Mouse (Mus musculus) ES-E14 (cell line): ENCODE data around the gene Gjb1. TPM values are rescaled to one million over a fixed set of nuclear protein-coding genes. Genes with fewer than 3 reads are reported as not detected.
"Not testable (repeated sequence)": the region's sequence is repeated elsewhere in the genome, so short reads cannot be mapped to it uniquely, and the experiment has no call there.

ENCODE experiments used
- DNase-seq: peaks from one replicate; pipeline ENCODE4 v3.0.0-alpha.2; 2013; ENCODE audit warnings: low read depth, low spot score
- H3K27ac ChIP-seq: 2 replicates; pipeline ENCODE4 v1.5.1; 2012; ENCODE audit warnings: low read depth, mild to moderate bottlenecking, low read length, moderate library complexity, mixed read lengths; ENCODE audit not compliant: poor library complexity, insufficient read depth, severe bottlenecking
- H3K36me3 ChIP-seq: 2 replicates; pipeline ENCODE4 v1.6.1; 2012; ENCODE audit warnings: mild to moderate bottlenecking, low read length, moderate library complexity, mixed read lengths; ENCODE audit not compliant: control insufficient read depth, poor library complexity, insufficient read depth, severe bottlenecking
- H3K4me1 ChIP-seq, 2 experiments: fragments of 150-350 bp in 1 of 2; sonication (generic) in 1 of 2; 2 replicates each; pipeline ENCODE4 v1.6.1; 2012; ENCODE audit warnings: low read length in 2 of 2, mild to moderate bottlenecking in 1 of 2, mixed read lengths in 1 of 2; ENCODE audit not compliant: control insufficient read depth in 2 of 2, insufficient read depth in 2 of 2, poor library complexity in 1 of 2
- H3K4me3 ChIP-seq, 2 experiments: fragments of 150-350 bp in 1 of 2; sonication (generic) in 1 of 2; 2 replicates each; pipeline ENCODE4 v1.5.1; 2012; ENCODE audit warnings: low read length in 2 of 2, low read depth in 1 of 2, mild to moderate bottlenecking in 1 of 2, mixed read lengths in 1 of 2; ENCODE audit not compliant: insufficient read depth in 1 of 2, poor library complexity in 1 of 2, severe bottlenecking in 1 of 2
- H3K9ac ChIP-seq: 2 replicates; pipeline ENCODE4 v1.6.1; 2012; ENCODE audit warnings: low read depth, mild to moderate bottlenecking, low read length, mixed read lengths; ENCODE audit not compliant: poor library complexity, insufficient read depth, severe bottlenecking
- H3K9me3 ChIP-seq: fragments of 150-350 bp; sonication (generic); 2 replicates; pipeline ENCODE4 v1.6.1; 2012; ENCODE audit warnings: low read depth, mild to moderate bottlenecking, low read length; ENCODE audit not compliant: control insufficient read depth, insufficient read depth
- CHD2 ChIP-seq: IDR thresholded peaks from 2 replicates; pipeline ENCODE4 v1.6.1; 2014; ENCODE audit warnings: mild to moderate bottlenecking, low read depth, low read length, inconsistent platforms
- HCFC1 ChIP-seq: IDR thresholded peaks from 2 replicates; pipeline ENCODE4 v1.6.1; 2012; ENCODE audit warnings: low read length, inconsistent platforms, borderline replicate concordance; ENCODE audit not compliant: insufficient read depth
- MAFK ChIP-seq: IDR thresholded peaks from 2 replicates; pipeline ENCODE4 v1.6.1; 2014; ENCODE audit warnings: mild to moderate bottlenecking, low read depth, low read length, inconsistent platforms; ENCODE audit not compliant: insufficient read depth
- ZC3H11A ChIP-seq: IDR thresholded peaks from 2 replicates; pipeline ENCODE4 v1.6.1; 2012; ENCODE audit warnings: low read depth, mild to moderate bottlenecking, inconsistent platforms, low read length, borderline replicate concordance
- ZNF384 ChIP-seq: IDR thresholded peaks from 2 replicates; pipeline ENCODE4 v1.6.1; 2012; ENCODE audit warnings: low read depth, low read length, inconsistent platforms
- in situ Hi-C, 2 experiments: fragments of 600-800 bp; cut with MboI; formaldehyde crosslinking; loops; one replicate each; pipeline ENCODE4 v1.15.1; 2025; ENCODE audit warnings: low sequenced_read_pairs in 2 of 2, inconsistent platforms in 1 of 2; ENCODE audit not compliant: unreplicated experiment in 2 of 2
- total RNA-seq: library from RNA; depleted of rRNA; stranded (reverse); fragments of 300-350 nt; gene quantifications from 2 replicates; pipeline ENCODE4 v1.2.3, GENCODE M21; 2012

Gjb1 gene
- total RNA-seq, 1 experiment: 6.3 TPM

- Histone ChIP-seq H3K4me1 (peaks cover 0 to 2% of the 10 kb centered on the region in 2 experiments; a peak in 1 of 4 replicates), H3K4me3 (no peak overlapping the region), H3K9me3 (no peaks in the 10 kb centered on the region), H3K36me3 (no peaks in the 10 kb centered on the region), H3K9ac (no peak overlapping the region), H3K27ac (no peak overlapping the region)
- TF ChIP-seq CHD2 (no peak), HCFC1 (no peak), ZC3H11A (no peak), ZNF384 (no peak), MAFK (no peak)
- DNase-seq: peak; percentile 26
- in situ Hi-C loops: loop anchor here (10.0 to 25.0 kb wide), 2 partner anchors 197 to 200 kb away; no protein-coding TSS in a partner anchor
These were observed 41.6 kb upstream of the Gjb1 start for GRCm38 (mm10) chrX:101334606-101335005.

DNA sequence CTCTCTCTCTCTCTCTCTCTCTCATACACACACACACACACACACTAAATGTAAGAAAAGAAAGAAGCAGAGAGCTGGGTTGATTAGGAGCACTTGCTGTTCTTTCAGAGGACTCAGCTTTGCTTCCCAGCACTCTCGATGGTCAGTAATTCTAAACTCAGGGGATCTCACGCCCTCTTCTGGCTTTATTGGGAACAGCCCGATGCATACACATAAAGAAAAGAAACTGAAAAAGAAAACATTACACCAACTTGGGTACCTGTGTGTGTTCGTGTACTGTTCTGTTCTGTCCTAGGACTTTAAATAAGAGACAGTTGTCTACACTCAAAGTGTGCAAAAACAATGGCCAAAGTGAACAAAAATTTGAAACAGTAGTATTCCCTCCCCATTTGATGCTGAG, 37.5 kb upstream of the Gjb1 start:
- DNase-seq: no peak
- H3K27ac ChIP-seq: no peak overlapping the region
- peaks cover 0 to under 1% of the 10 kb centered on the region in 2 experiments; a peak in 1 of 4 replicates for H3K4me1 ChIP-seq
- no peak overlapping the region for H3K4me3 ChIP-seq
- no peaks in the 10 kb centered on the region for H3K36me3 ChIP-seq
- no peak overlapping the region for H3K9ac ChIP-seq
- 0 out of 2 replicates have a peak, but pooled peaks have one; percentile 16 for TF ChIP-seq MAFK
- TF ChIP-seq CHD2: no peak
- H3K9me3 ChIP-seq: no peaks in the 10 kb centered on the region
- in situ Hi-C loops: loop anchor here (10.0 to 25.0 kb wide), 2 partner anchors 201 to 204 kb away; no protein-coding TSS in a partner anchor

DNA sequence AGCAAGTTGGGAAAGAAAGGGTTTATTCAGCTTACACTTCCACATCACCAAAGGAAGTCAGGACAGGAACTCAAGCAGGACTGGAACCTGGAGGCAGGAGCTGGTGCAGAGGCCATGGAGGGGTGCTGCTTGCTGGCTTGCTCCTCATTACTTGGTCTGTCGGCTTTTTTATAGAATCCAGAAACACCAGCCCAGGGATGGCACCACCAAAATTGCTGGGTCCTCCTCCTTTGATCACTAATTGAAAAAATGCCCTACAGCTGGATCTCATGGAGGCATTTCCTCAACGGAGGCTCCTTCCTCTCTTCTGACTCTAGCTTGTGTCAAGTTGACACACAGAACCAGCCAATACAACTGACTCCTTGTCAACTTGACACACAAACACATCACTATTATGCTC, 33.3 kb upstream of the Gjb1 start:
- H3K27ac ChIP-seq, H3K9ac ChIP-seq, H3K9me3 ChIP-seq, H3K4me3 ChIP-seq, H3K36me3 ChIP-seq, H3K4me1 ChIP-seq, DNase-seq: not testable (repeated sequence)
- in situ Hi-C loops: loop anchor here in 1 of 2 experiments (25.0 kb wide), 1 partner anchor 206 kb away; no protein-coding TSS in a partner anchor

DNA sequence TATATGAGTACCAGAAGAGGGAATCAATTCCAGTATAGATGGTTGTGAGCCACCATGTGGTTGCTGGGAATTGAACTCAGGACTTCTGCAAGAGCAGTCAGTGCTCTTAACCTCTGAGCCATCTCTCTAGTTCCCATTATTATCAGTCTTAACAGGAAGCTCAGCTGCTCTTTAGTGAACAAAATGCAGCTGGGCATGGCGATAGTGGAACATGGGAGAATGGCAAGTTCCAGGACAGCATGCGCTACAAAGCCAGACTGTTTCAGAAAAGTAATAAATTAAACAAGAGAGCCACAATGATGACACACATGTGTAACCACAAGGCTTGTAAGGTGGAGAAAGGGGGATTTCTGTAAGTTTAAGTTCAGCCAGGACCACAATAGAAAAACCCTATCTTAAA, 30.7 kb upstream of the Gjb1 start:
- in situ Hi-C loops: loop anchor here in 1 of 2 experiments (25.0 kb wide), 1 partner anchor 208 kb away; no protein-coding TSS in a partner anchor
- Histone ChIP-seq H3K4me1 (no peaks in the 10 kb centered on the region), H3K9me3 (no peaks in the 10 kb centered on the region), H3K27ac (no peak overlapping the region), H3K36me3 (no peaks in the 10 kb centered on the region), H3K9ac (no peak overlapping the region), H3K4me3 (no peak overlapping the region)
- TF ChIP-seq ZC3H11A (no peak), CHD2 (no peak), HCFC1 (no peak)
- DNase-seq: no peak

GRCm38 (mm10) chrX:101346475-101346874, 29.7 kb upstream of the Gjb1 start:
- Histone ChIP-seq H3K9ac (no peak overlapping the region), H3K27ac (no peak overlapping the region), H3K9me3 (no peaks in the 10 kb centered on the region), H3K4me1 (no peaks in the 10 kb centered on the region), H3K4me3 (no peak overlapping the region), H3K36me3 (no peaks in the 10 kb centered on the region)
- DNase-seq: no peak
- in situ Hi-C loops: loop anchor here in 1 of 2 experiments (25.0 kb wide), 1 partner anchor 209 kb away; no protein-coding TSS in a partner anchor
- no peak for TF ChIP-seq ZNF384
- TF ChIP-seq ZC3H11A: no peak
- no peak for TF ChIP-seq MAFK
- no peak for TF ChIP-seq CHD2
- TF ChIP-seq HCFC1: no peak
